Mouse (Mus musculus) midbrain, embryonic 10.5 days (tissue): ENCODE results near the gene Exoc3l2. TPM values are rescaled to one million over a fixed set of nuclear protein-coding genes. Genes with fewer than 3 reads are reported as not detected.
A peak's percentile ranks its signal among the peaks of the same experiment; 100 is the strongest.

Experiments
- DNase-seq: peaks from one replicate; pipeline ENCODE4 v3.0.0-alpha.2; 2017; ENCODE audit warnings: low spot score
- H3K27ac ChIP-seq: fragments of 300-500 bp; sonication (generic); replicated peaks from 2 replicates; pipeline ENCODE4 v1.5.1; 2016; ENCODE audit warnings: mild to moderate bottlenecking
- H3K27me3 ChIP-seq: fragments of 300-500 bp; sonication (generic); 2 replicates; pipeline ENCODE4 v1.6.1; 2016; ENCODE audit warnings: low read depth, mild to moderate bottlenecking; ENCODE audit not compliant: poor library complexity, severe bottlenecking
- H3K36me3 ChIP-seq: fragments of 300-500 bp; sonication (generic); 2 replicates; pipeline ENCODE4 v1.6.1; 2016; ENCODE audit warnings: mild to moderate bottlenecking, moderate library complexity
- H3K4me1 ChIP-seq: fragments of 300-500 bp; sonication (generic); 2 replicates; pipeline ENCODE4 v1.6.1; 2016
- H3K4me3 ChIP-seq: fragments of 300-500 bp; sonication (generic); 2 replicates; pipeline ENCODE4 v1.5.1; 2016; ENCODE audit warnings: mild to moderate bottlenecking, moderate library complexity
- H3K9me3 ChIP-seq: fragments of 300-500 bp; sonication (generic); replicated peaks from 2 replicates; pipeline ENCODE4 v1.6.1; 2016; ENCODE audit warnings: mild to moderate bottlenecking
- WGBS: fragments of 180-500 bp; shearing (Covaris S2); methylation state at CpG from one replicate; pipeline ENCODE4 v1.1.7; 2016; 5-methylcytosine and 5-hydroxymethylcytosine counted together
- polyA plus RNA-seq: library from polyadenylated mRNA; unstranded; fragments of >200 nt; fragmentation: Nextera tagmentation; extraction: Ambion mirVana; gene quantifications from 2 replicates; pipeline ENCODE4 v1.2.1, GENCODE M21; 2016

The Exoc3l2 gene
- polyA plus RNA-seq, 1 experiment from 2014 or later, result 0.81 TPM

DNA sequence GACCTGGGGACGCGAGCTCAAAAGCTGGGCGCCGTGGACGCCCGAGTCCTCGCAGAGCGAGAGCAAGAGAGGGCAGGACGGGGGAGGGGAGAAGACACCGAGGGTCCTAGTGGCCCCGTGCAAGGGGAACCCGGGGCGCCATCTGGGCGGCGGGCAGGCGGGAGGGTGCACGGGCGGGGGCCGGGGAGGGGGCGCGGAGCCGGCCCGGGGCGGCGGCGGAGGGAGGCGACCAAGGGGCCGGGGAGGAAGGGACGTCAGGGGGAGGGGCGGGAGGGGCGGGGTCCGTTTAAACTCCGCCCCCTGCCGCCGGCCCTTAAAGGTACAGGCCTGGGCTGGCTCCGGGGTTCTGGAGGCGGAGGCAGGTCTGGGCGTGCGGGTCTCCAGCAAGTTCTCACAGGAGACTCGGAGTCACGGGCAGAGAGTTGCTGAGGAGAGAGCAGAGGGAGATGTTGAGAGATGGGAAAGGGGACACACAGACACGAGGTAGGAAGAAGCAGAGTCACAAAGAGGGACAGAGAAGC lies 4.5 kb upstream of the Exoc3l2 start, which contains the start of gene Mark4:
TSS of gene Mark4 (minus strand) at position 231 of the 521 bp plus-strand sequence.
- no peaks in the 10 kb centered on the region for H3K9me3 ChIP-seq
- peaks cover 45% of the 10 kb centered on the region for H3K4me1 ChIP-seq
- peak within 1 kb of the TSS; percentile 92 for H3K27ac ChIP-seq
- peak; percentile 89 for DNase-seq
- H3K27me3 ChIP-seq, result peaks cover 9% of the 10 kb centered on the region
- H3K4me3 ChIP-seq, result peak within 1 kb of the TSS; percentile 98
- under 1% methylated on average over 29 of the region's 42 CpGs for WGBS
- peaks cover 31% of the 10 kb centered on the region for H3K36me3 ChIP-seq

DNA sequence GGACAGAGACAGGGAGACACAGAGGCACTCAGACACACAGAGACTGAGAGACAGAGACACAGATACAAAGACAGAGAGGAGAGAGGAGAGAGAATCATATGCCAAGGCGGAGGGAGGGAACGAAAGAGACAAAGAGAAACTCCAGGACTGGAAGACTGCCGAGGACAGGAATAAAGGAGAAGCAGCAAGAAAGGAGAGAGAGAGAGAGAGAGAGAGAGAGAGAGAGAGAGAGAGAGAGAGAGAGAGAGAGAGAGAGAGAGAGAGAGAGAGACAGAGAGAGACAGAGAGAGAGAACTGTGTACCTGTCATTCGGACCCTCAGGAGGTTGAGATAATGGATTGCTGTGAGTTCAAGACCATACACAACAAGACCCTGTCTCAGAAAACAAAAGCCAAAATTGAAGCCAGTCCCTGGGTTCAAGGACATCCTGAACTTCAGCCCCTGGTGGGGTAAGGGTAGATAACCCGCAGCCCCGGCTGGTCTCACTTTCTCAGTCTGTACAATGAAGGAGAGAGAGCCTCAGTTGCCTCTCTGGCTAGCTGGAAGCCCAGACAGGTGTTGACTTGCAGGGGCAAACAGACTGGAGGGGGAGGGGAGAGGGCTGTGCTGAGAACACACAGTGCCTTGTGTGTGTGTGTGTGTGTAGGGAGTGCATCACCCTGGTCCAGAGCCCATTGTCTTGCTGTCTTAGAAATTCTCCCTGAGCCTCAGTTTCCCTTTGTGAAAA lies 3.8 kb upstream of the Exoc3l2 start:
- Histone ChIP-seq H3K27ac (peak overlapping the region; percentile 92), H3K27me3 (peaks cover 15% of the 10 kb centered on the region), H3K36me3 (peaks cover 25% of the 10 kb centered on the region), H3K4me3 (peak overlapping the region; percentile 98), H3K9me3 (no peaks in the 10 kb centered on the region), H3K4me1 (peaks cover 46% of the 10 kb centered on the region)
- DNase-seq, result no peak
- WGBS, result 27% methylated on average over 6 of the region's 6 CpGs

DNA sequence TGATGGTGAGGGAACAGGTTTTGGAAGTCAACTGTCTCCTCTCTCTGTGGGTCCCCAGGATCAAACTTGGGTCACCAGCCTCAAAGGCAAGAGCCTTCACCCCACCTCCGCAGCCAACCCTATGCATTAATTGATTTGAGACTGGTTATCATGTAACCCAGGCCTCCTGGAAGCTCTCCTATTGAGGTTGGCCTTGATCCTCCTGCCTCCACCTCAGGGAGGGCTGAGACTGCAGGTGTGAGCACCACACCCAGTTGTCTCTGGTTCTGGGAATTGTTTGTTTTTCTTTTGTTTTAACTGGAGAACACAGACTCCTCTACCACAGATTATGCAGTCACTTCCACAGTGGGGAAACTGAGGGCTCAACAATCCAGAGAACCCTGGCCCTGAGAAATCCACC lies 2.6 kb upstream of the Exoc3l2 start:
- Histone ChIP-seq H3K4me3 (no peak overlapping the region), H3K27ac (no peak overlapping the region), H3K27me3 (peaks cover 27% of the 10 kb centered on the region), H3K4me1 (peaks cover 58% of the 10 kb centered on the region), H3K36me3 (peaks cover 14% of the 10 kb centered on the region), H3K9me3 (no peaks in the 10 kb centered on the region)
- DNase-seq, result no peak
- 64% methylated on average over 1 of the region's 1 CpGs for WGBS

DNA sequence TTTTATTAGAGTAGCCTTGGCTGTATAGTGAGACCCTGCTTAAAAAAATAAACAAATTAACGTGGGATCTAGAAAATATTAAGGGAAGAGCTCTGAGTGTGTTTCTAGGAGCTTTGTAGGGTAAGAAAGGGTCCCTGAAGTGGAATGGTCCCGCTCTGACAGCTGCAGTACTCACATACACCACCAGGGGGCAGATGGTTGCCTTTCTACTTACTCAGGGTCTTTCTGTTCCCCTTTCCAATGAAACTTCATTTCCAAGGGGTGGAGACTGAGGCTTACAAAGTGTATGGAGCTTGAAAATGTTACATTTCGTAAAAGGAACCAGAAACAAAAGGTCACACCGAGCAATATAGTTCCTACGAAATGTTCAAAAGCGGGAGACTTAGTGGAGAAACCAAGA lies 1.6 kb upstream of the Exoc3l2 start:
- H3K27me3 ChIP-seq, result peaks cover 37% of the 10 kb centered on the region
- no peak overlapping the region for H3K27ac ChIP-seq
- H3K9me3 ChIP-seq, result no peaks in the 10 kb centered on the region
- peaks cover 5% of the 10 kb centered on the region; the same call in 1 of the 2 replicates for H3K36me3 ChIP-seq
- no peak overlapping the region for H3K4me3 ChIP-seq
- 12% methylated on average over 6 of the region's 6 CpGs for WGBS
- DNase-seq, result peak; percentile 82
- peaks cover 50% of the 10 kb centered on the region for H3K4me1 ChIP-seq

DNA sequence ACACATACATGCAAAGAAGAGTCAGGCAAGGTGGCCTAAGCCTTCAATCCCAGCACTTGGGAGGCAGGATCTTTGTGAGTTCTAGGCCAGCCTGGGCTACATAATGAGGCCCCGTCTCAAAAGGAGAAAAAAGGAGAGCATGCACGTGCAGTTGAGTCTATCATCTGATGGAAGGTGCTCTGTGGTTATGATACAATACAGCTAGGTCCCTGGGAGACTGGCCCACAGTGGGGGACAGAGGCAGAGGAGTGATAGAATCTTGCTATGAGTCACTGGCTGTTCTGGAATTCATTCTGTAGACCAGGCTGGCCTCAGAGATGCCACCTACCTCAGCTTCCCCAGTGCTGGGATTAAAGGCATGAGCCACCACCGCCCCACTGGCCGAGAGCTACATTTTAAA lies 688 bp upstream of the Exoc3l2 start:
- H3K9me3 ChIP-seq, result no peaks in the 10 kb centered on the region
- H3K4me3 ChIP-seq, result no peak overlapping the region
- DNase-seq, result no peak
- H3K4me1 ChIP-seq, result peaks cover 41% of the 10 kb centered on the region
- H3K27ac ChIP-seq, result no peak overlapping the region
- H3K36me3 ChIP-seq, result no peaks in the 10 kb centered on the region
- peaks cover 47% of the 10 kb centered on the region for H3K27me3 ChIP-seq
- 56% methylated on average over 4 of the region's 4 CpGs for WGBS

DNA sequence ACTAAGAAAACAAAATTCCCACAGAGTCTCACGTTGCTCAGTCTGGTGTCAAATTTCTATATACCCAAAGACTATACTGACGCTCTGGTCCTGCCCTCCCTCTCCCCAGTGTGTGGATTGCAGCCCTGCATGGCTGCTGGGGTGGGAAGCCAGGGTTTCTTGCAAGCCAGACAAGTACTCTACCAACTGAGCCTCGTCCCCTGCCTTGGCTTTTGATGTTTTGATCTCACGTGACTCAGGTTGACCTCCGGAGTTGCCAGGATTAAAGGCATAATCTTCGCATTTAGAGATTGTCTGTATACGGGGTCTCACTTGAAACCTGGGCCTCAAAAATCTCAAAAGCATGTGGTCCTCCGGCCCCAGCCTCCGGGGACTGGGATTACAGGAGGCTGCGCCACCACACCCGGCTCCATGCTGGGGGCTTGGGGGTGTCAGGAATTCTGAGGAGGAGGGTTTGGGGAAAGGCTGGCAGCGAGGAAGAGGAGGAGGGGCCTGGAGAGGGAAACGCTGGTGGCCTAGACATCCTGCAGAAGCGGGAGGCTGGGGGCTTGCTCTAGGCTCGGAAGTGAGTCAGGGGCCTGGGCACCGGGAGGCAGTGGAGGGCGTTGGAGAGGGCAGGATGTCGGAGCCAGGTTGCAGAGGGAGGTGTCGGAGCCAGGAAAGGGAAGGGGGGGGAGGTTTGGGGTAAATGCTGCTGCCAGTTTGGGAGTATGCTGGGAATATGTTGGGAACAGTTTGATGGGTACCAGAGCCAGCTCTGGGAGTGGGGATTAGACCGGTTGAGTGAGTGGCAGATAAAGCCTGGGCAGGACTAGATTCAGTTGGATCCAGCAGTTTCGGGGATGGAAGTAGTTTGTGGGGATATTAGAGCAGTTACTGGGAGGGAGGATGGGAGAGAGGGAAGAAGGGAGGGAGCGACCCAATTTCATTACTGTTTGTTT lies 1.5 kb downstream of the Exoc3l2 start:
- H3K27me3 ChIP-seq, result peaks cover 69% of the 10 kb centered on the region
- H3K4me3 ChIP-seq, result peak overlapping the region; percentile 35

GRCm38 (mm10) chr7:19466602-19467145 lies 3.5 kb downstream of the Exoc3l2 start:
- 69% methylated on average over 5 of the region's 5 CpGs for WGBS
- Histone ChIP-seq H3K9me3 (no peaks in the 10 kb centered on the region), H3K27ac (no peak overlapping the region)

More for the DNA sequence above, 1.5 kb downstream of the Exoc3l2 start:
- Histone ChIP-seq H3K4me1 (peaks cover 30% of the 10 kb centered on the region), H3K27ac (0 out of 2 replicates have a peak overlapping the region, but pooled peaks have one; percentile 55), H3K9me3 (no peaks in the 10 kb centered on the region), H3K36me3 (no peaks in the 10 kb centered on the region)
- WGBS, result 7% methylated on average over 22 of the region's 22 CpGs
- DNase-seq, result no peak

DNA sequence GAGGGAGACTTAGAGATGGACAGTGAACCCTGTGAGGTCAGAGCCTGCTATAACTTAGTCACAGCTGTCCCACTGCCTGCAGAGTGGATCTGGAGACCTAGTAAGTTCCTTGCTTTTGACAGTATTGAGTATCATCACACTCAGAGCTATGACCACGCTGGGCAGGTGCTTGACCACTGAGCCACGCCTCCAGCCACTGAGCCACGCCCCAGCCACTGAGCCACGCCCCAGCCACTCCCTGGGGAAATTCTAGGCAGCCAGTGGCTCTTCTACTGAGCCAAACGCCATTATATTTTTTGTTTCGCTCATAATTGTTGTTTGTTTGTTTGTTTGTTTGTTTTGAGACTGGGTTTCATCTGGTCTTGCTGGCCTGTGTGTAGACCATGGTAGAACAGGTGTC lies 4.5 kb downstream of the Exoc3l2 start:
- Histone ChIP-seq H3K27me3 (peaks cover 99% of the 10 kb centered on the region), H3K36me3 (no peaks in the 10 kb centered on the region), H3K4me3 (no peak overlapping the region), H3K27ac (no peak overlapping the region), H3K4me1 (peaks cover 34% of the 10 kb centered on the region), H3K9me3 (peaks cover 4% of the 10 kb centered on the region; the same call in 1 of the 2 replicates)
- 45% methylated on average over 6 of the region's 6 CpGs for WGBS
- no peak for DNase-seq

More at GRCm38 (mm10) chr7:19466602-19467145, 3.5 kb downstream of the Exoc3l2 start:
- Histone ChIP-seq H3K4me3 (no peak overlapping the region), H3K36me3 (no peaks in the 10 kb centered on the region), H3K27me3 (peaks cover 89% of the 10 kb centered on the region), H3K4me1 (peaks cover 35% of the 10 kb centered on the region)
- no peak for DNase-seq

- DNase-seq, result no peak
- WGBS, result 70% methylated on average over 12 of the region's 12 CpGs
- peaks cover 27% of the 10 kb centered on the region for H3K4me1 ChIP-seq
- H3K4me3 ChIP-seq, result no peak overlapping the region
- no peaks in the 10 kb centered on the region for H3K36me3 ChIP-seq
- peaks cover 100% of the 10 kb centered on the region for H3K27me3 ChIP-seq
- H3K27ac ChIP-seq, result no peak overlapping the region
- H3K9me3 ChIP-seq, result peaks cover 4% of the 10 kb centered on the region; the same call in 1 of the 2 replicates
These were observed 5.1 kb downstream of the Exoc3l2 start for GRCm38 (mm10) chr7:19468279-19468678.

- Histone ChIP-seq H3K4me1 (peaks cover 31% of the 10 kb centered on the region), H3K27ac (no peak overlapping the region), H3K27me3 (peaks cover 100% of the 10 kb centered on the region), H3K36me3 (no peaks in the 10 kb centered on the region), H3K4me3 (peak overlapping the region; percentile 18; the same call in 1 of the 2 replicates), H3K9me3 (peaks cover 4% of the 10 kb centered on the region; the same call in 1 of the 2 replicates)
- DNase-seq, result no peak
- 23% methylated on average over 23 of the region's 23 CpGs for WGBS
These were observed 6.3 kb downstream of the Exoc3l2 start for GRCm38 (mm10) chr7:19469404-19469803.

DNA sequence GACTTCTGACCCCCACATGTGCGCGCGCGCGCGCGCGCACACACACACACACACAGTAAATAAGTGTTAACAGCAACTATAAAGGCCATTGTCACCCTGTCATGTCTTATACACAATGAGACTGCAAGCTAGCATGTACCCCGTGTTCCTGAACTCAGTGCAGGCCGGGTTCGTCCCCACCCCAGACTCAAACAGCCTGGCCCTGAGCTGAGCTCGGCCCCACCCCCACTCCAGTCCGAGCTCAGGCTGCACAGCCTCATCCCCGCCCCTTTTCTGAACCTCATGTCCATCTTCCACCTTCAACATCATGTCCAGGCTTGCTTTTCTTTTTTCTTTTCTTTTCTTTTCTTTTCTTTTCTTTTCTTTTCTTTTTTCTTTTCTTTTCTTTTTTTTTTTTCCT lies 7.2 kb downstream of the Exoc3l2 start:
- no peaks in the 10 kb centered on the region for H3K36me3 ChIP-seq
- H3K9me3 ChIP-seq, result peaks cover 8% of the 10 kb centered on the region
- peaks cover 23% of the 10 kb centered on the region for H3K4me1 ChIP-seq
- H3K4me3 ChIP-seq, result no peak overlapping the region
- peaks cover 100% of the 10 kb centered on the region for H3K27me3 ChIP-seq
- no peak overlapping the region for H3K27ac ChIP-seq
- no peak for DNase-seq
- WGBS, result 10% methylated on average over 14 of the region's 14 CpGs

- WGBS, result 40% methylated on average over 4 of the region's 4 CpGs
- Histone ChIP-seq H3K4me1 (peaks cover 22% of the 10 kb centered on the region), H3K4me3 (no peak overlapping the region), H3K27me3 (peaks cover 100% of the 10 kb centered on the region), H3K9me3 (peaks cover 10% of the 10 kb centered on the region), H3K27ac (no peak overlapping the region), H3K36me3 (no peaks in the 10 kb centered on the region)
- DNase-seq, result no peak
These were observed 9.3 kb downstream of the Exoc3l2 start for GRCm38 (mm10) chr7:19472403-19472802.
